Mouse (Mus musculus): ENCODE data around the gene Gm5941. TPM values are rescaled to one million over a fixed set of nuclear protein-coding genes. Genes with fewer than 3 reads are reported as not detected.
"Not testable (repeated sequence)": the region's sequence is repeated elsewhere in the genome, so short reads cannot be mapped to it uniquely, and the experiment has no call there.

The Gm5941 gene
- polyA plus RNA-seq (2015; fragmentation: Nextera tagmentation; extraction: Ambion mirVana) = not detected in 2 replicates

DNA sequence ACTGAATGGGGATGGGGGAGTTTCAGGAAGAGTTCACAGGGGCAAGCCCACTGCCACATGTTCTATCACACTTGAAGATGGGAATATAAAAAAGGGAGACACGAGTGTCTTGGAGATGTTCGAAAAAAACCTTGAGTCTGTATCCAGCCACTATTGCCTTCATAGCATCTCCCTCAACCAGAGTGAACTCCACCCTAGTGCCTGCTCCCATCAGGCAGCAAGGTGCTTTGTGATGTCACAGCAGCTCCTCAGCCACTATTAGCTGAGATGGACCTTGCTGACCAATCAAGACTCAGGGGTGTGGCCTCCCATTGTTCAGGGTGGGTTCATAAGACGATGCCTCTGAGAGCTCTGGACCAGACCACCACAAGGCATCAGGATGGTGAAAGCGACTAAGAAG, at the start of gene Gm5941:
Gm5941 (plus strand) TSS at position 301 of the 400 bp plus-strand sequence.
- not testable (repeated sequence) for ATAC-seq (ENCODE audit: extremely low read depth, insufficient number of reproducible peaks, low FRiP score, low TSS enrichment); H3K4me2 ChIP-seq; H3K9me3 ChIP-seq; H3K4me1 ChIP-seq; H3K27ac ChIP-seq (replicated peaks); H3K4me3 ChIP-seq; H3K36me3 ChIP-seq; H3K27me3 ChIP-seq (replicated peaks); H3K9ac ChIP-seq
- 82% methylated on average over 4 of the region's 4 CpGs for WGBS

- 24% methylated on average over 3 of the region's 3 CpGs for WGBS
Observed at GRCm38 (mm10) chrX:92460496-92460895, 29.3 kb upstream of the Gm5941 start.

GRCm38 (mm10) chrX:92464773-92465172, 25.0 kb upstream of the Gm5941 start:
- H3K9ac ChIP-seq = no peak overlapping the region
- H3K9me3 ChIP-seq = no peaks in the 10 kb centered on the region
- WGBS = 55% methylated on average over 4 of the region's 4 CpGs
- H3K27me3 ChIP-seq (replicated peaks) = no peaks in the 10 kb centered on the region
- H3K27ac ChIP-seq (replicated peaks) = no peak overlapping the region
- no peak for ATAC-seq (ENCODE audit: extremely low read depth, insufficient number of reproducible peaks, low FRiP score, low TSS enrichment)
- H3K4me3 ChIP-seq = no peak overlapping the region
- no peaks in the 10 kb centered on the region for H3K36me3 ChIP-seq
- H3K4me2 ChIP-seq = no peak overlapping the region
- H3K4me1 ChIP-seq = no peaks in the 10 kb centered on the region

More at GRCm38 (mm10) chrX:92460496-92460895, 29.3 kb upstream of the Gm5941 start:
- Histone ChIP-seq H3K4me3 (no peak overlapping the region), H3K27me3 (replicated peaks) (no peaks in the 10 kb centered on the region), H3K9me3 (no peaks in the 10 kb centered on the region), H3K4me2 (no peak overlapping the region), H3K36me3 (no peaks in the 10 kb centered on the region), H3K9ac (no peak overlapping the region), H3K4me1 (no peaks in the 10 kb centered on the region), H3K27ac (replicated peaks) (no peak overlapping the region)
- no peak for ATAC-seq (ENCODE audit: extremely low read depth, insufficient number of reproducible peaks, low FRiP score, low TSS enrichment)

GRCm38 (mm10) chrX:92498254-92498653, 8.5 kb downstream of the Gm5941 start:
- no peak for ATAC-seq (ENCODE audit: extremely low read depth, insufficient number of reproducible peaks, low FRiP score, low TSS enrichment)

GRCm38 (mm10) chrX:92527826-92528225, 38.1 kb downstream of the Gm5941 start:
- H3K27me3 ChIP-seq (replicated peaks) = no peaks in the 10 kb centered on the region
- H3K4me3 ChIP-seq = no peak overlapping the region
- no peak for ATAC-seq (ENCODE audit: extremely low read depth, insufficient number of reproducible peaks, low FRiP score, low TSS enrichment)
- WGBS = 73% methylated on average over 1 of the region's 1 CpGs
- H3K27ac ChIP-seq (replicated peaks) = no peak overlapping the region
- H3K36me3 ChIP-seq = no peaks in the 10 kb centered on the region
- no peak overlapping the region for H3K4me2 ChIP-seq
- no peaks in the 10 kb centered on the region for H3K4me1 ChIP-seq
- no peaks in the 10 kb centered on the region; the same call in 1 of the 2 replicates for H3K9me3 ChIP-seq
- H3K9ac ChIP-seq = no peak overlapping the region

More at GRCm38 (mm10) chrX:92498254-92498653, 8.5 kb downstream of the Gm5941 start:
- Histone ChIP-seq H3K36me3 (no peaks in the 10 kb centered on the region), H3K4me3 (no peak overlapping the region), H3K27me3 (replicated peaks) (no peaks in the 10 kb centered on the region), H3K4me2 (no peak overlapping the region), H3K27ac (replicated peaks) (no peak overlapping the region), H3K9me3 (no peaks in the 10 kb centered on the region), H3K4me1 (no peaks in the 10 kb centered on the region), H3K9ac (no peak overlapping the region)
- 42% methylated on average over 1 of the region's 1 CpGs for WGBS

Other genes starting within 250 kb of the Gm5941 start
- not detected in 2 replicates for gene Mageb18, start 109.6 kb downstream of the Gm5941 start, polyA plus RNA-seq (2015; fragmentation: Nextera tagmentation; extraction: Ambion mirVana)

All from heart, embryonic 13.5 days (tissue).